Mouse (Mus musculus) spleen, adult 2 months (tissue): ENCODE data around the gene Tspo2. TPM values are rescaled to one million over a fixed set of nuclear protein-coding genes. Genes with fewer than 3 reads are reported as not detected.
A peak's percentile ranks its signal among the peaks of the same experiment; 100 is the strongest.

Experiments
- DNase-seq, 2 experiments: peaks; one replicate each; pipeline versions ENCODE4 v3.0.0 to v3.0.0-alpha.2; 2012 to 2021; ENCODE audit warnings: low spot score in 2 of 2, low read depth in 1 of 2
- H3K27ac ChIP-seq: fragments of 200-500 bp; 2 replicates; pipeline ENCODE4 v1.5.1; 2012; ENCODE audit warnings: low read length, inconsistent platforms; ENCODE audit not compliant: insufficient read depth
- H3K27me3 ChIP-seq: fragments of 200-500 bp; 2 replicates; pipeline ENCODE4 v1.6.1; 2012; ENCODE audit warnings: mild to moderate bottlenecking, moderate library complexity, low read length, inconsistent platforms; ENCODE audit not compliant: control insufficient read depth, insufficient read depth
- H3K36me3 ChIP-seq: fragments of 200-500 bp; 2 replicates; pipeline ENCODE4 v1.6.1; 2012; ENCODE audit warnings: mild to moderate bottlenecking, low read length, inconsistent platforms; ENCODE audit not compliant: control insufficient read depth, insufficient read depth
- H3K4me1 ChIP-seq: fragments of 200-500 bp; 2 replicates; pipeline ENCODE4 v1.6.1; 2011; ENCODE audit warnings: inconsistent platforms; ENCODE audit not compliant: control insufficient read depth, insufficient read depth, insufficient read length
- H3K4me3 ChIP-seq: fragments of 200-500 bp; 2 replicates; pipeline ENCODE4 v1.5.1; 2011; ENCODE audit warnings: mild to moderate bottlenecking, inconsistent platforms; ENCODE audit not compliant: insufficient read depth, insufficient read length; ENCODE audit errors: extremely low read depth
- CTCF ChIP-seq: fragments of 200-500 bp; IDR thresholded peaks from 2 replicates; pipeline ENCODE4 v1.5.1; 2011; ENCODE audit warnings: mild to moderate bottlenecking, inconsistent platforms; ENCODE audit not compliant: insufficient read depth, insufficient read length, insufficient replicate concordance; ENCODE audit errors: extremely low read depth
- POLR2A ChIP-seq: fragments of 200-500 bp; IDR thresholded peaks from 2 replicates; pipeline ENCODE4 v1.6.1; 2011; ENCODE audit warnings: low read depth, low read length, inconsistent platforms
- WGBS: fragments of 180-500 bp; shearing (Covaris S2); methylation state at CpG from one replicate; pipeline ENCODE4 v1.1.7; 2018; 5-methylcytosine and 5-hydroxymethylcytosine counted together
- polyA plus RNA-seq: library from polyadenylated mRNA; depleted of rRNA; stranded (reverse); fragments of >200 nt; gene quantifications from 2 replicates; pipeline ENCODE4 v1.2.3, GENCODE M21; 2012

The Tspo2 gene
- polyA plus RNA-seq, 1 experiment, result 121 TPM

DNA sequence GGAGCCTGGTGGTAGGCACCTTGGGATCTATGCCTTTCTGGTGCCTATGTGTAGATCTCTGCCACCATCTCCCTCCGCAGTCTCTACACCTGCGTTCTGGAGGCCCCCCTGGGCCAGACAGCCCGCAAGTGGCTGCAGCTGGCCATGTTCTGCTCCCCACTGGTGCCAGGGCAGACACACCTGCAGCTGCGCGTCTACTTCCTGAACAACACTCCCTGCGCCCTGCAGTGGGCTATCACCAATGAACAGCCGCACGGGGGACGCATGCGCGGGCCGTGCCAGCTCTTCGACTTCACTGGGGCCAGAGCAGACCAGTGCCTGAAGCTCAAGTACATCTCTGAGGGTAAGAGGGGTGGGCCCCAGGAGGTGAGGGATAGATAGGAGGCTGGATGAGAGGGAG lies 10.8 kb upstream of the Tspo2 start:
- TF ChIP-seq CTCF, result no peak
- TF ChIP-seq POLR2A, result no peak
- peak; percentile 14 to 54 for DNase-seq
- no peaks in the 10 kb centered on the region for H3K36me3 ChIP-seq
- H3K4me1 ChIP-seq, result peaks cover 12% of the 10 kb centered on the region; the same call in 1 of the 2 replicates
- H3K27me3 ChIP-seq, result no peaks in the 10 kb centered on the region
- WGBS, result 34% methylated on average over 13 of the region's 13 CpGs
- peak overlapping the region; percentile 45; the same call in 1 of the 2 replicates for H3K27ac ChIP-seq
- H3K4me3 ChIP-seq, result peak overlapping the region; percentile 52

DNA sequence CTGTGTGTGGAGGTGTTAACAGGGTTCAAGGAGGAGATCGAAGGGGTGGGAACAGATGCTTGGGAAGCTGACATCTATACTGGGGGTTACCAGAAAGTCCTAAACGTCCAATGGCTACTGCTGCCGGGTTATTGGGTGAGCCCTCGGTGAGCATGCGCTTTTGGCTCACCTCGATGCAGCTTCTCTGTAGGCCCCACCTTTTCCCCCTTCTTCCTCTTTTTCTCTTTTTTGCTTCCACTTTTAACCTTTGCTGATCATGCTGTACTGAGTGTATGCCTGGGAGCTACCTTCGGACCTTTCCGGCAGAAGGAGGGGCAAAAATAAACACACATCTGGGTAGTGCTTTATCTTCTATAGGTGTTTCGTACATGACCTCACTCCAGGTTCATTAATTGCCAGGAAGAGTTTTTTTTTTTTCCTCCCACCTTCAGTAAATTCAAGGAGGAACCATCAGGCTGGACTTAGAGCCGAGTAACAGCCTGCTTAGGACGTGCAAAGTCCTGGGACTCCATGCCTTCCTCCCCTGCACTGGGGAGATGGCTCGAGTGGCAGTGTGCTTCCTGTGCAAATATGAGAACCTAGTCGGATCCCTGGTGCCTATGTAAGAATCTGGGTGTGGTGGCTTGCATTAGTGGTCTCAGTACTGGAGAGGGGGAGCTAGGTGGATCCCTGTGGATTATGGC lies 6.8 kb upstream of the Tspo2 start:
- TF ChIP-seq POLR2A (no peak), CTCF (no peak)
- Histone ChIP-seq H3K4me3 (no peak overlapping the region), H3K27ac (peak overlapping the region; percentile 9), H3K36me3 (no peaks in the 10 kb centered on the region), H3K27me3 (no peaks in the 10 kb centered on the region), H3K4me1 (peaks cover 12% of the 10 kb centered on the region; the same call in 1 of the 2 replicates)
- DNase-seq, result peak in 1 of 2 experiments; percentile 15
- WGBS, result 26% methylated on average over 13 of the region's 13 CpGs

DNA sequence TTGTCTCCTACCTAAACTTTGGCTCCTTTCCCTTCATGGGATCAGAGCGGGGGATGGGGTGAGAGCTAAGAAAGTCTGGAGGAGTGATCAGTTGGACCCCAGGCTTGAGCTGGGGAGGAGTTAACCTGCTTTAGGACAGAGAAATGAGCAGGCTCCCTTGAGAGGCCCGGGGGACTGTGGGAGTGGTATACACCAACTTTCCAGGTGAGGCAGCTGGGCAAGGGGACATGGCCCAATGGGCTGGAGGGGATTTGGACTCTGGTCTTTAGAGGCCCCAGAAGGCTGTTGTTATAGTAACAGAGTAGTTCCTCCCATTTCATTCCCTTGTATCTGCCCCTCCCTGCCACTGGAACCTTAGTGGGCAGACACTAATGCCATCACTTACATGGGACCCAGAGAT lies 4.6 kb upstream of the Tspo2 start:
- Histone ChIP-seq H3K27ac (no peak overlapping the region), H3K4me1 (peaks cover 3% of the 10 kb centered on the region; the same call in 1 of the 2 replicates), H3K4me3 (no peak overlapping the region), H3K27me3 (no peaks in the 10 kb centered on the region), H3K36me3 (no peaks in the 10 kb centered on the region)
- 87% methylated on average over 2 of the region's 2 CpGs for WGBS
- no peak for TF ChIP-seq CTCF
- TF ChIP-seq POLR2A, result no peak
- DNase-seq, result no peak

GRCm38 (mm10) chr17:48454688-48455087 lies 3.4 kb upstream of the Tspo2 start, which contains the start of gene Unc5cl:
TSS of gene Unc5cl (plus strand) at chr17:48454901.
- H3K4me1 ChIP-seq, result peaks cover 3% of the 10 kb centered on the region; the same call in 1 of the 2 replicates
- TF ChIP-seq POLR2A (no peak), CTCF (no peak)
- no peak within 1 kb of the TSS for H3K27ac ChIP-seq
- WGBS, result 71% methylated on average over 11 of the region's 11 CpGs
- DNase-seq, result no peak
- H3K36me3 ChIP-seq, result no peaks in the 10 kb centered on the region
- no peak within 1 kb of the TSS for H3K4me3 ChIP-seq
- H3K27me3 ChIP-seq, result no peaks in the 10 kb centered on the region

DNA sequence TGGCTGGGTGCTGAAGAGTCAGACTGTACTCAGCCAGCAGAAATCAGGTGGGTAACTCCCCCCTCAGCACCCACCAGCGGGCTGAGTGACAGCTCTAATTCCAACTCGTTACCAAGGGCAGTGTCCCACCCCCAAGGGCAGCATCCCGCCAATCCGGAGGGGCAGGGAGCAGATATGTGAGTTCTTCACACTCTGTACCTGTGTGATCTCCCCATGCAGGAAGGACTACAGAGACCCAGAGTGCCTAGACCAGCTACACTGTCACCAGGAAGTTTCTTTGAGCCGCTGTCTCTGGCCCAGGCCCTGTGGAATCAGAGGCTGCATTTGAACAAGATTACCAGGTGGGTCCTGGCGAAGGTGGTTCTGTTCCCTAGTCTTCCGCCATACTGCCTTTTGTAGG lies 2.9 kb upstream of the Tspo2 start:
- Histone ChIP-seq H3K27ac (no peak overlapping the region), H3K4me3 (no peak overlapping the region), H3K27me3 (no peaks in the 10 kb centered on the region), H3K36me3 (no peaks in the 10 kb centered on the region), H3K4me1 (peaks cover 3% of the 10 kb centered on the region; the same call in 1 of the 2 replicates)
- WGBS, result 88% methylated on average over 7 of the region's 7 CpGs
- DNase-seq, result no peak
- no peak for TF ChIP-seq POLR2A
- TF ChIP-seq CTCF, result no peak

DNA sequence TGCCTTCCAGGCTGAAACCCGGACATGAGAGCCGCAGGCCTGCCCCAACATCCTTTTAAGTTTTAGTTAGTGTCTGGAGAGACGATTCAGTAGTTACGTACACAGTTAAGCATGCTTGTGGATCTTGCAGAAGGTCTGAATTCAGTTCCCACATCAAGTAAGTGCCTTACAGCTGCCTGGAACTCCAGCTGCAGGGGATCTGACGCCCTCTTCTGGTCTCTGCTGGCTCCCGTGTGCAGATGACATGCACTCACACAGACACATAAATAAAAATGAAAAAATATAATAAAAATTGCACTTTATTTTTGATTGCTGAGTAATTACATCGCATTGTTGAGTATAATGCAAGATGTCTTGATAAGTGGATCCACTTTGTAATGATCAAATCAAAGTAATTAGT lies 2.2 kb upstream of the Tspo2 start:
- TF ChIP-seq POLR2A (no peak), CTCF (peak; percentile 13; the same call in 1 of the 2 replicates)
- no peak overlapping the region for H3K4me3 ChIP-seq
- no peak overlapping the region for H3K27ac ChIP-seq
- H3K27me3 ChIP-seq, result no peaks in the 10 kb centered on the region
- H3K4me1 ChIP-seq, result peaks cover 3% of the 10 kb centered on the region; the same call in 1 of the 2 replicates
- no peaks in the 10 kb centered on the region for H3K36me3 ChIP-seq
- no peak for DNase-seq
- WGBS, result 81% methylated on average over 7 of the region's 7 CpGs
